Mouse (Mus musculus) MEL (cell line): ENCODE data around the gene Elavl2. TPM values are rescaled to one million over a fixed set of nuclear protein-coding genes. Genes with fewer than 3 reads are reported as not detected.

Experiments
- DNase-seq: peaks from one replicate; pipeline ENCODE4 v3.0.0; 2011; ENCODE audit warnings: low read depth, low spot score
- H3K27ac ChIP-seq: 2 replicates; pipeline ENCODE4 v1.5.1; 2012; ENCODE audit warnings: low read depth, mild to moderate bottlenecking, control low read depth, low read length, moderate library complexity; ENCODE audit not compliant: control insufficient read depth
- H3K27me3 ChIP-seq, 2 experiments: fragments of 150-350 bp in 1 of 2; sonication (generic) in 1 of 2; 2 replicates each; pipeline ENCODE4 v1.6.1; 2012; ENCODE audit warnings: low read length in 2 of 2, mild to moderate bottlenecking in 2 of 2, improper control_type of control experiment in 1 of 2, moderate library complexity in 1 of 2; ENCODE audit not compliant: insufficient read depth in 2 of 2, control insufficient read depth in 1 of 2
- H3K36me3 ChIP-seq, 2 experiments: 2 replicates each; pipeline ENCODE4 v1.6.1; 2012 to 2014; ENCODE audit warnings: low read length in 2 of 2, improper control_type of control experiment in 1 of 2, inconsistent platforms in 1 of 2, mild to moderate bottlenecking in 1 of 2; ENCODE audit not compliant: insufficient read depth in 2 of 2, control insufficient read depth in 1 of 2
- H3K4me1 ChIP-seq, 2 experiments: fragments of 150-350 bp in 1 of 2; sonication (generic) in 1 of 2; 2 replicates each; pipeline ENCODE4 v1.6.1; 2012; ENCODE audit warnings: low read length in 2 of 2, improper control_type of control experiment in 1 of 2, mild to moderate bottlenecking in 1 of 2; ENCODE audit not compliant: insufficient read depth in 2 of 2, control insufficient read depth in 1 of 2
- H3K4me3 ChIP-seq, 2 experiments: fragments of 150-350 bp in 1 of 2; sonication (generic) in 1 of 2; 2 replicates each; pipeline ENCODE4 v1.5.1; 2012; ENCODE audit warnings: low read depth in 2 of 2, low read length in 2 of 2, mild to moderate bottlenecking in 2 of 2, moderate library complexity in 2 of 2, control low read depth in 1 of 2, improper control_type of control experiment in 1 of 2; ENCODE audit not compliant: control insufficient read depth in 1 of 2, insufficient read depth in 1 of 2
- H3K79me2 ChIP-seq: 2 replicates; pipeline ENCODE4 v1.6.1; 2012; ENCODE audit warnings: mild to moderate bottlenecking, low read length, moderate library complexity; ENCODE audit not compliant: control insufficient read depth, poor library complexity, insufficient read depth
- H3K9ac ChIP-seq: 2 replicates; pipeline ENCODE4 v1.6.1; 2012; ENCODE audit warnings: low read depth, mild to moderate bottlenecking, control low read depth, low read length, moderate library complexity; ENCODE audit not compliant: control insufficient read depth, poor library complexity, severe bottlenecking
- H3K9me3 ChIP-seq: fragments of 150-350 bp; sonication (generic); replicated peaks from 2 replicates; pipeline ENCODE4 v1.6.1; 2012; ENCODE audit warnings: mild to moderate bottlenecking, low read length, improper control_type of control experiment, moderate library complexity; ENCODE audit not compliant: insufficient read depth
- BHLHE40 ChIP-seq: IDR thresholded peaks from 2 replicates; pipeline ENCODE4 v1.6.1; 2012; ENCODE audit warnings: low read depth, mild to moderate bottlenecking, inconsistent platforms, low read length, improper control_type of control experiment, borderline replicate concordance
- CTCF ChIP-seq, 3 experiments: IDR thresholded peaks in 2 of 3; conservative IDR thresholded peaks in 1 of 3; 2 replicates each; pipeline ENCODE4 v1.5.1; 2011 to 2012; ENCODE audit warnings: low read length in 3 of 3, low read depth in 2 of 3, mild to moderate bottlenecking in 2 of 3, improper control_type of control experiment in 1 of 3, inconsistent platforms in 1 of 3, mixed read lengths in 1 of 3, moderate library complexity in 1 of 3; ENCODE audit not compliant: control insufficient read depth in 1 of 3, insufficient read depth in 1 of 3, poor library complexity in 1 of 3, severe bottlenecking in 1 of 3
- E2F4 ChIP-seq: IDR thresholded peaks from 2 replicates; pipeline ENCODE4 v1.6.1; 2011; ENCODE audit warnings: low read depth, low read length, improper control_type of control experiment, borderline replicate concordance
- ELF1 ChIP-seq: IDR thresholded peaks from 2 replicates; pipeline ENCODE4 v1.6.1; 2014; ENCODE audit warnings: low read depth, mild to moderate bottlenecking, inconsistent platforms, low read length, improper control_type of control experiment, moderate library complexity
- EP300 ChIP-seq, 2 experiments: IDR thresholded peaks; 2 replicates each; pipeline ENCODE4 v1.6.1; 2011; ENCODE audit warnings: improper control_type of control experiment in 2 of 2, low read length in 2 of 2, low read depth in 1 of 2, mild to moderate bottlenecking in 1 of 2
- GATA1 ChIP-seq: IDR thresholded peaks from 2 replicates; pipeline ENCODE4 v1.6.1; 2011; ENCODE audit warnings: low read depth, low read length, improper control_type of control experiment
- HCFC1 ChIP-seq: IDR thresholded peaks from 2 replicates; pipeline ENCODE4 v1.6.1; 2012; ENCODE audit warnings: low read depth, mild to moderate bottlenecking, inconsistent platforms, low read length, improper control_type of control experiment, moderate library complexity
- MAFK ChIP-seq: IDR thresholded peaks from 2 replicates; pipeline ENCODE4 v1.6.1; 2011; ENCODE audit warnings: low read depth, mild to moderate bottlenecking, low read length, improper control_type of control experiment, borderline replicate concordance
- MEF2A ChIP-seq: IDR thresholded peaks from 2 replicates; pipeline ENCODE4 v1.6.1; 2014; ENCODE audit warnings: low read depth, mild to moderate bottlenecking, inconsistent platforms, low read length, improper control_type of control experiment; ENCODE audit not compliant: poor library complexity, insufficient replicate concordance, severe bottlenecking; ENCODE audit errors: extremely low read depth
- MXI1 ChIP-seq: IDR thresholded peaks from 2 replicates; pipeline ENCODE4 v1.6.1; 2011; ENCODE audit warnings: mild to moderate bottlenecking, low read depth, low read length, improper control_type of control experiment
- MYB ChIP-seq: IDR thresholded peaks from 2 replicates; pipeline ENCODE4 v1.6.1; 2011; ENCODE audit warnings: mild to moderate bottlenecking, low read depth, low read length, improper control_type of control experiment
- MYC ChIP-seq: IDR thresholded peaks from 2 replicates; pipeline ENCODE4 v1.6.1; 2011; ENCODE audit warnings: low read depth, mild to moderate bottlenecking, low read length, improper control_type of control experiment, moderate library complexity
- NELFE ChIP-seq: IDR thresholded peaks from 2 replicates; pipeline ENCODE4 v1.6.1; 2011; ENCODE audit warnings: low read depth, low read length, improper control_type of control experiment
- POLR2AphosphoS2 ChIP-seq: IDR thresholded peaks from 2 replicates; pipeline ENCODE4 v1.6.1; 2011; ENCODE audit warnings: low read length, improper control_type of control experiment
- POLR2AphosphoS5 ChIP-seq: IDR thresholded peaks from 2 replicates; pipeline ENCODE4 v1.6.1; 2012; ENCODE audit warnings: low read depth, borderline replicate concordance, mild to moderate bottlenecking, inconsistent platforms, low read length, moderate library complexity, mixed read lengths
- RCOR1 ChIP-seq: IDR thresholded peaks from 2 replicates; pipeline ENCODE4 v1.6.1; 2012; ENCODE audit warnings: low read depth, mild to moderate bottlenecking, inconsistent platforms, low read length, improper control_type of control experiment
- TAL1 ChIP-seq: IDR thresholded peaks from 2 replicates; pipeline ENCODE4 v1.6.1; 2012; ENCODE audit warnings: mild to moderate bottlenecking, inconsistent platforms, low read length, moderate library complexity, mixed read lengths
- TBP ChIP-seq: IDR thresholded peaks from 2 replicates; pipeline ENCODE4 v1.8.0; 2011; ENCODE audit warnings: low read depth, low read length, improper control_type of control experiment
- USF2 ChIP-seq, 2 experiments: IDR thresholded peaks; 2 replicates each; pipeline ENCODE4 v1.6.1; 2011 to 2012; ENCODE audit warnings: improper control_type of control experiment in 2 of 2, low read length in 2 of 2, borderline replicate concordance in 1 of 2, inconsistent platforms in 1 of 2, low read depth in 1 of 2, mild to moderate bottlenecking in 1 of 2; ENCODE audit not compliant: insufficient read depth in 1 of 2
- ZC3H11A ChIP-seq: IDR thresholded peaks from 2 replicates; pipeline ENCODE4 v1.6.1; 2012; ENCODE audit warnings: low read depth, mild to moderate bottlenecking, inconsistent platforms, low read length, improper control_type of control experiment
- ZKSCAN1 ChIP-seq: IDR thresholded peaks from 2 replicates; pipeline ENCODE4 v1.6.1; 2012; ENCODE audit warnings: low read depth, mild to moderate bottlenecking, inconsistent platforms, low read length, improper control_type of control experiment, moderate library complexity
- ZMIZ1 ChIP-seq: IDR thresholded peaks from 2 replicates; pipeline ENCODE4 v1.6.1; 2012; ENCODE audit warnings: low read depth, mild to moderate bottlenecking, inconsistent platforms, low read length, improper control_type of control experiment, moderate library complexity
- polyA plus RNA-seq, 2 experiments: library from polyadenylated mRNA; stranded (reverse) in 1 of 2; unstranded in 1 of 2; fragments of >175 nt in 1 of 2; fragments of >200 nt in 1 of 2; gene quantifications; 2 replicates each; pipeline versions ENCODE4 v1.2.1 to v1.2.4; 2012; ENCODE audit warnings: low replicate concordance in 2 of 2, low read depth in 1 of 2; ENCODE audit not compliant: insufficient read length in 2 of 2, insufficient read depth in 1 of 2, missing spikeins in 1 of 2
- total RNA-seq: library from RNA; depleted of rRNA; stranded (reverse); fragments of 300-350 nt; gene quantifications from 2 replicates; pipeline ENCODE4 v1.2.3, GENCODE M21; 2012; rRNA removed

The Elavl2 gene
- total RNA-seq (not detected in 2 replicates), polyA plus RNA-seq (not detected)

DNA sequence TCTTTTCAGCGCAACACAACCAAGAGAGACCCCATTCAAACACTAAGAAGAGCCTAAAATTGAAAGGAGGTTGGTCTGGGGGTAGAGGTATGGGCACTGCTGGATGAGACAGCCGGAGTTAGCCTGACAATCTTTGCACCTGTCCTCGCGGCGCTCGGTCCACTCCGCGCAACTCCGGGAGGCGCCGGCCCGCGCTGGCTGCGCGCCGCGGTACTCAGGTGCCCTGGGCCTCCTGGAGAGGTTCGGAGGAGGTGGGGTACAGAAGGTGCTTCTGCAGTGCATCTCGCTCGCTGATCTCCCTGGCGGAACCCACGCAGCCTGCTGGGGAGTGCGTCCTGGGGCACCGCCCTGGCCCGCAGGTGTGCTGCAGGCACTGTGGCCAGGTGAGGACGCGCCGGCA lies at the start of gene Elavl2:
Gene Elavl2 (minus strand): TSS at position 363 of the 400 bp plus-strand sequence.
- DNase-seq: no peak

DNA sequence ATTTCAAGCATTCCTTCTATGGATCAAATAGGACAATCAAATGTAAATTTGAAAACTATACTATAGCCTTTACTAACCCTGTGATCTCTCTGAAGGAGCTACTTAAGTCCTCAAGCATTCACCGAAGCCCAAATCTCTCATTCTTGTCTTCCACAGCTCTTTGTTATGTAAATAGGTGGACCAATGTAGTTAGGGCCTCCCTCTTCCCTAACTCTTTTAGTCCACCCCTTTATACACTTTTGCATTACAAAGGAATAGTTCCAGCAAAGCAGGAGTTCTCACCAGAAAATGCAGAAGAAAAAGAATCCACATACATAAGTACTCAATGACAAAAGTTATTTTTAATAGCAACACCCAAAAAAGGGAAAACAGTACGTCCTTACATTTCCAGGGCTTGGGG lies 47.3 kb upstream of the Elavl2 start:
- H3K79me2 ChIP-seq: no peaks in the 10 kb centered on the region
- no peak overlapping the region for H3K27ac ChIP-seq
- no peaks in the 10 kb centered on the region for H3K9me3 ChIP-seq
- no peaks in the 10 kb centered on the region for H3K36me3 ChIP-seq
- DNase-seq: no peak
- H3K27me3 ChIP-seq: no peaks in the 10 kb centered on the region
- no peak overlapping the region for H3K4me3 ChIP-seq
- no peaks in the 10 kb centered on the region for H3K4me1 ChIP-seq
- TF ChIP-seq MXI1: no peak
- no peak for TF ChIP-seq ELF1
- no peak for TF ChIP-seq EP300 (IDR thresholded peaks at IDR 0.05; ENCODE audit: low read depth in 1 of 2, low read length in 2 of 2)
- no peak for TF ChIP-seq HCFC1
- TF ChIP-seq NELFE: no peak
- TF ChIP-seq ZMIZ1: no peak
- TF ChIP-seq CTCF (IDR thresholded peaks at IDR 0.05 in 2 of 3, conservative IDR thresholded peaks at IDR 0.05 in 1 of 3; ENCODE audit: control insufficient read depth in 1 of 3, insufficient read depth in 1 of 3, low read depth in 2 of 3, low read length in 3 of 3, poor library complexity in 1 of 3, severe bottlenecking in 1 of 3): no peak
- TF ChIP-seq TBP: no peak
- TF ChIP-seq ZC3H11A: no peak
- TF ChIP-seq USF2 (IDR thresholded peaks at IDR 0.05; ENCODE audit: borderline replicate concordance in 1 of 2, insufficient read depth in 1 of 2, low read depth in 1 of 2, low read length in 2 of 2): no peak
- TF ChIP-seq E2F4: no peak
- TF ChIP-seq RCOR1: no peak
- H3K9ac ChIP-seq: no peak overlapping the region

More for the DNA sequence above, at the start of gene Elavl2:
- no peak for TF ChIP-seq GATA1
- no peak for TF ChIP-seq BHLHE40
- TF ChIP-seq RCOR1: no peak
- TF ChIP-seq MYB: no peak
- TF ChIP-seq MAFK: no peak
- TF ChIP-seq MYC: no peak
- no peak for TF ChIP-seq E2F4
- no peak for TF ChIP-seq ZKSCAN1
- no peak for TF ChIP-seq TAL1
- no peak for TF ChIP-seq POLR2AphosphoS5
- no peak for TF ChIP-seq MEF2A
- no peak for TF ChIP-seq TBP
- TF ChIP-seq POLR2AphosphoS2: no peak
- TF ChIP-seq NELFE: no peak
- no peak for TF ChIP-seq USF2 (IDR thresholded peaks at IDR 0.05; ENCODE audit: borderline replicate concordance in 1 of 2, insufficient read depth in 1 of 2, low read depth in 1 of 2, low read length in 2 of 2)
- Histone ChIP-seq H3K27ac (no peak within 1 kb of the TSS), H3K9me3 (no peaks in the 10 kb centered on the region), H3K79me2 (no peaks in the 10 kb centered on the region), H3K9ac (no peak within 1 kb of the TSS), H3K4me3 (no peak within 1 kb of the TSS), H3K36me3 (no peaks in the 10 kb centered on the region), H3K4me1 (no peaks in the 10 kb centered on the region), H3K27me3 (no peaks in the 10 kb centered on the region)
